Mouse (Mus musculus): Measurements from ENCODE around the gene Btbd9. TPM values are rescaled to one million over a fixed set of nuclear protein-coding genes. Genes with fewer than 3 reads are reported as not detected.

Btbd9 gene
- polyA plus RNA-seq, 1 experiment = 32.7 TPM

GRCm38 (mm10) chr17:30196401-30197279, 379.6 kb downstream of the Btbd9 start:
- peak in 1 of 2 experiments; percentile 17 for DNase-seq
- WGBS = 63% methylated on average over 17 of the region's 17 CpGs
- H3K27me3 ChIP-seq (ENCODE audit: control insufficient read depth, insufficient read depth, low read length) = no peaks in the 10 kb centered on the region
- TF ChIP-seq CTCF (IDR thresholded peaks at IDR 0.05; ENCODE audit: borderline replicate concordance, insufficient read depth, low read depth, low read length) (no peak), POLR2A (IDR thresholded peaks at IDR 0.05; ENCODE audit: borderline replicate concordance, insufficient read depth, low read length) (no peak)
- no peak overlapping the region for H3K27ac ChIP-seq (ENCODE audit: insufficient read depth, low read length)
- H3K4me3 ChIP-seq (replicated peaks; ENCODE audit: insufficient read depth, low read depth, low read length) = no peak overlapping the region
- H3K4me1 ChIP-seq (ENCODE audit: control insufficient read depth, insufficient read depth, low read length) = peaks cover 50% of the 10 kb centered on the region

- 84% methylated on average over 21 of the region's 21 CpGs for WGBS
- H3K27me3 ChIP-seq (ENCODE audit: control insufficient read depth, insufficient read depth, low read length) = no peaks in the 10 kb centered on the region
- peaks cover 51% of the 10 kb centered on the region for H3K4me1 ChIP-seq (ENCODE audit: control insufficient read depth, insufficient read depth, low read length)
- H3K4me3 ChIP-seq (replicated peaks; ENCODE audit: insufficient read depth, low read depth, low read length) = no peak overlapping the region
- no peak overlapping the region for H3K27ac ChIP-seq (ENCODE audit: insufficient read depth, low read length)
- no peak for TF ChIP-seq CTCF (IDR thresholded peaks at IDR 0.05; ENCODE audit: borderline replicate concordance, insufficient read depth, low read depth, low read length)
- no peak for TF ChIP-seq POLR2A (IDR thresholded peaks at IDR 0.05; ENCODE audit: borderline replicate concordance, insufficient read depth, low read length)
- DNase-seq = peak in 1 of 2 experiments; percentile 11
These were observed 380.6 kb downstream of the Btbd9 start for GRCm38 (mm10) chr17:30195591-30196183.

- Histone ChIP-seq H3K4me1 (ENCODE audit: control insufficient read depth, insufficient read depth, low read length) (peaks cover 51% of the 10 kb centered on the region), H3K27ac (ENCODE audit: insufficient read depth, low read length) (no peak overlapping the region), H3K27me3 (ENCODE audit: control insufficient read depth, insufficient read depth, low read length) (no peaks in the 10 kb centered on the region), H3K4me3 (replicated peaks; ENCODE audit: insufficient read depth, low read depth, low read length) (no peak overlapping the region)
- WGBS = 43% methylated on average over 11 of the region's 11 CpGs
- no peak for TF ChIP-seq POLR2A (IDR thresholded peaks at IDR 0.05; ENCODE audit: borderline replicate concordance, insufficient read depth, low read length)
- TF ChIP-seq CTCF (IDR thresholded peaks at IDR 0.05; ENCODE audit: borderline replicate concordance, insufficient read depth, low read depth, low read length) = peak; percentile 61
- DNase-seq = peak; percentile 38 to 44
These were observed 381.5 kb downstream of the Btbd9 start for GRCm38 (mm10) chr17:30194629-30195445.

- WGBS = 77% methylated on average over 3 of the region's 3 CpGs
- TF ChIP-seq POLR2A (IDR thresholded peaks at IDR 0.05; ENCODE audit: borderline replicate concordance, insufficient read depth, low read length) = no peak
- no peak for TF ChIP-seq CTCF (IDR thresholded peaks at IDR 0.05; ENCODE audit: borderline replicate concordance, insufficient read depth, low read depth, low read length)
- H3K27ac ChIP-seq (ENCODE audit: insufficient read depth, low read length) = no peak overlapping the region
These were observed 382.2 kb downstream of the Btbd9 start for GRCm38 (mm10) chr17:30194091-30194490.

GRCm38 (mm10) chr17:30193615-30194014, 382.7 kb downstream of the Btbd9 start:
- Histone ChIP-seq H3K27ac (ENCODE audit: insufficient read depth, low read length) (no peak overlapping the region), H3K4me1 (ENCODE audit: control insufficient read depth, insufficient read depth, low read length) (peaks cover 50% of the 10 kb centered on the region), H3K27me3 (ENCODE audit: control insufficient read depth, insufficient read depth, low read length) (no peaks in the 10 kb centered on the region), H3K4me3 (replicated peaks; ENCODE audit: insufficient read depth, low read depth, low read length) (no peak overlapping the region)
- peak in 1 of 2 experiments; percentile 11 for DNase-seq
- TF ChIP-seq POLR2A (IDR thresholded peaks at IDR 0.05; ENCODE audit: borderline replicate concordance, insufficient read depth, low read length) = no peak
- TF ChIP-seq CTCF (IDR thresholded peaks at IDR 0.05; ENCODE audit: borderline replicate concordance, insufficient read depth, low read depth, low read length) = no peak
- WGBS = 83% methylated on average over 2 of the region's 2 CpGs

More at GRCm38 (mm10) chr17:30194091-30194490, 382.2 kb downstream of the Btbd9 start:
- peaks cover 50% of the 10 kb centered on the region for H3K4me1 ChIP-seq (ENCODE audit: control insufficient read depth, insufficient read depth, low read length)
- no peak overlapping the region for H3K4me3 ChIP-seq (replicated peaks; ENCODE audit: insufficient read depth, low read depth, low read length)
- H3K27me3 ChIP-seq (ENCODE audit: control insufficient read depth, insufficient read depth, low read length) = no peaks in the 10 kb centered on the region
- no peak for DNase-seq

GRCm38 (mm10) chr17:30192416-30193005, 383.8 kb downstream of the Btbd9 start:
- DNase-seq = peak in 1 of 2 experiments; percentile 9
- TF ChIP-seq CTCF (IDR thresholded peaks at IDR 0.05; ENCODE audit: borderline replicate concordance, insufficient read depth, low read depth, low read length) (no peak), POLR2A (IDR thresholded peaks at IDR 0.05; ENCODE audit: borderline replicate concordance, insufficient read depth, low read length) (no peak)
- H3K27ac ChIP-seq (ENCODE audit: insufficient read depth, low read length) = no peak overlapping the region
- H3K4me1 ChIP-seq (ENCODE audit: control insufficient read depth, insufficient read depth, low read length) = peaks cover 47% of the 10 kb centered on the region
- no peaks in the 10 kb centered on the region for H3K27me3 ChIP-seq (ENCODE audit: control insufficient read depth, insufficient read depth, low read length)
- WGBS = 92% methylated on average over 26 of the region's 26 CpGs
- H3K4me3 ChIP-seq (replicated peaks; ENCODE audit: insufficient read depth, low read depth, low read length) = no peak overlapping the region

- H3K27me3 ChIP-seq (ENCODE audit: control insufficient read depth, insufficient read depth, low read length) = no peaks in the 10 kb centered on the region
- no peak overlapping the region for H3K27ac ChIP-seq (ENCODE audit: insufficient read depth, low read length)
- TF ChIP-seq POLR2A (IDR thresholded peaks at IDR 0.05; ENCODE audit: borderline replicate concordance, insufficient read depth, low read length) = no peak
- no peak for TF ChIP-seq CTCF (IDR thresholded peaks at IDR 0.05; ENCODE audit: borderline replicate concordance, insufficient read depth, low read depth, low read length)
- H3K4me3 ChIP-seq (replicated peaks; ENCODE audit: insufficient read depth, low read depth, low read length) = no peak overlapping the region
- DNase-seq = peak in 1 of 2 experiments; percentile 17
- peaks cover 40% of the 10 kb centered on the region for H3K4me1 ChIP-seq (ENCODE audit: control insufficient read depth, insufficient read depth, low read length)
- 59% methylated on average over 11 of the region's 11 CpGs for WGBS
These were observed 385.1 kb downstream of the Btbd9 start for GRCm38 (mm10) chr17:30191097-30191640.
